Mouse (Mus musculus) T-helper 2 cell (primary cell): ENCODE results near the gene Hoxb7.

Source experiments
- in situ Hi-C: fragments of 300-600 bp; cut with MboI, MseI; formaldehyde crosslinking; loops from one replicate; pipeline ENCODE4 v1.15.1; 2025; ENCODE audit warnings: high pct_unique_total_duplicates

The Hoxb7 gene

GRCm38 (mm10) chr11:96313806-96314428 lies 27.5 kb downstream of the Hoxb7 start:
- in situ Hi-C loops: no loop called here

DNA sequence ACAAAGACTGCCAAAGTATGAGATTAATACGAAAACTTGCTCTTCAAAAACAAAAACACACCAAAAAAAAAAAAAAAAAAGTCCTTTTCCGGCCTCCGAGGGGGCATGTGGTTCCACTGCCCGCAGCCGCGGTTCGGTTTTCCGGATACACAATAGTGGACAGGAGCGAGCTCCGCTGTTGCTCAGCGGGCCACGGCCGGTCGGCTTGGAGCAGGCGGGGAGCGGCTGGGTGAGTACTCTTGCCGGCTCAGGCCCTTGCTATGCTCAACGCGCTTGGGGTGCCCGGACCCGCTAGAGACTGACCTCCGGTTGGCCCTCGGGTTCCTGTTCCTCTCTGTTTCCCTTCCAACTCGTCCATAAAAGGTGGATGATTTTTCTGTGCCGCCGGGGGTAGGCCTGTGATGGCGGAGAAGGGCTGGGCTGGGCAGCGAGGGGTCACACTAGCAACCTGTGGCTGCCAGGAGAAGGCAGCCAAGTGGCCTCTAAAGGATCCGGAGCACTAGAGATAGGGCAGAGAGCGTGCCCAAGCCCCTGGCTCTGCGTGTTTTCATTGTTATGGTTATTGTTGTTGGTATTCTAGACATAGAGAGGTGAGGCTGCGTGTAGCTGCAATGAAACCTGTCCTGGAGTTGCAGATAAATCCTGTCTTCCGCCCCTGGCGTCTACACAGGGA lies 28.4 kb downstream of the Hoxb7 start:
- in situ Hi-C loops: no loop called here

GRCm38 (mm10) chr11:96315344-96315681 lies 28.9 kb downstream of the Hoxb7 start:
- in situ Hi-C loops: no loop called here

DNA sequence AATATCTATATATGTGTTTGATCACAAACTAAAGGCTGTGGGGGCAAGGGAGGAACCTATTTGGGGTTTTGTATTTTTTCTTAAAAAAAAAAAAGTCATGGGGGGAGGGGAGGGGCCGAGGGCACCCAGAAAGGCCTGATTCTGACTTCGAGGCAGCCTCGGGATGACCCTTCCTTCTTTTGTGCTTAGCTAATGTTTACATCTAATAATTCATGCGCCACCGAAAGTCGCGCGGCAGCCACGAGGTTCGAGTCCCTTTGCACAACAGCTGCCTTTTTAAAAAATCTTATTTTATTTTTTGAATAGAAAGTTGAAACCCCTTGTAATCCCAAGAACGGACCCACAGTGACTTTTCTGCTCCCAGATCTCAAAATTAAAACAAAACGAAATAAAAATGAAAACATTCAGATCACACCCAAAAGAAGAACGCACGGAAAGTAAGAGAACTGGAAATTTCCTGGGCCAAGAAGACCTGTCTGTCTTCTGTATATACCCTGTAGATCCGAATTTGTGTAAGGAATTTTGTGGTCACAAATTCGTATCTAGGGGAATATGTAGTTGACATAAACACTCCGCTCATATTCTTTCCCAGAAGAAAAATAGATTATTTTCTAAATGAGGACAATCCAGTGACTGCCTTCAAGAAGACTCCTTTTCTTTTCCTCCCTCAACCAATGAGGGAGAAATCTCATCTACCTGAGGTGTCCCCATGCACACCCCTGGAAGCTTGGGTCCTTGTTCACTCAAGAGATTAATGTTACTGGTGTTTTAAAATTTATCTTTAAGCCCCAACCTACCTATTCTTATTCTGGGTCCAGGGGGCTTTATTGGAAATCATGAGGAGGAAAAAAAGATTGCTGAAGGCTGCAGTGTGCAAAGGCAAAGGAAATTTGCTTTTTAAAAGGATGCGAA lies 30.5 kb downstream of the Hoxb7 start:
- in situ Hi-C loops: no loop called here

- in situ Hi-C loops: no loop called here
These were observed 31.4 kb downstream of the Hoxb7 start, which contains the start of gene Hoxb4 for GRCm38 (mm10) chr11:96317608-96318367. Gene Hoxb4, plus strand, starts transcription at chr11:96318267.

- in situ Hi-C loops: no loop called here
These were observed 32.1 kb downstream of the Hoxb7 start for GRCm38 (mm10) chr11:96318368-96319070.

GRCm38 (mm10) chr11:96319071-96319902 lies 32.9 kb downstream of the Hoxb7 start:
- in situ Hi-C loops: no loop called here

- in situ Hi-C loops: no loop called here
These were observed 33.5 kb downstream of the Hoxb7 start for GRCm38 (mm10) chr11:96319910-96320309.

DNA sequence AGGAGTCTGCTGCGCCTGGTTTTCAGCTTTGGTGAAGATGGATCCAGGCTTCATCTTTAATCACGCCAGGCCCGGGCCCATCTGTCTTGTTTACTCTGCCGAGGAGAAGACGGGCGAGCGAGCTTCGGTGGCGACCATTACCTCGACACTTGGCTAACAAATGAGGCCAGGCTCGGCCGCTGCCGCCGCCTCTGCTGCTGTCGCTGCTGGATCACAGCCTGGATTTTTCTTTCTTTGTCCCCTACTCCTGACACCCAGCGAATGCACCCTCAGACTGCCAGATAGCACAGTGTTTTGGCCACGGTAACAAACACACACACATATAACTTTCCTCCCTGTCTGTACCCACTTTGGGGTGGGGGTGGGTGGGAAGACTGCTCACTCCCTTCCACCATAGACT lies 34.3 kb downstream of the Hoxb7 start:
- in situ Hi-C loops: no loop called here

GRCm38 (mm10) chr11:96321846-96322245 lies 35.4 kb downstream of the Hoxb7 start:
- in situ Hi-C loops: no loop called here

GRCm38 (mm10) chr11:96322738-96323137 lies 36.3 kb downstream of the Hoxb7 start:
- in situ Hi-C loops: no loop called here

- in situ Hi-C loops: no loop called here
These were observed 36.7 kb downstream of the Hoxb7 start, which contains the start of gene Hoxb3 for GRCm38 (mm10) chr11:96323154-96323553. Gene Hoxb3, plus strand, starts transcription at chr11:96323326.

- in situ Hi-C loops: no loop called here
These were observed 37.7 kb downstream of the Hoxb7 start for GRCm38 (mm10) chr11:96324125-96324524.

DNA sequence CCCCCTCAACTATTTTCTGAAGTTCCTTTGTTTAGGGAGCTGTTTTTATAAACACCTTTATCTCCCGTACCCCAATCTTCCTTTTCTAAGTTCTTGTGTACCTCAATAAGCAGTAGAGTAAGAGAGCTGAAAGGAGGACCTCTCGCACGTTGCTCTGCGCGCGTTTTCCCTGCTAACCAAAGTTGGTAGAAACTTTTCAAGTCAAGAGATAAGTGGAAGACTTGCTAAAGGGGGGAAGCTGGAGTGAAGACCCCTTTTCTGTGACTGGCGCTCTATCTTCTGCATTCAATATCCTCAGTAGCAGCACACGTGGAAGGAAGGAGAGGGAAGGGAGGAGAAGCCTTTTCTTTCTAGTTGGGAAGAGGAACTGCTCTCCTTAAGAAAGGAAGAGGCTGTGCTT lies 38.5 kb downstream of the Hoxb7 start:
- in situ Hi-C loops: no loop called here

DNA sequence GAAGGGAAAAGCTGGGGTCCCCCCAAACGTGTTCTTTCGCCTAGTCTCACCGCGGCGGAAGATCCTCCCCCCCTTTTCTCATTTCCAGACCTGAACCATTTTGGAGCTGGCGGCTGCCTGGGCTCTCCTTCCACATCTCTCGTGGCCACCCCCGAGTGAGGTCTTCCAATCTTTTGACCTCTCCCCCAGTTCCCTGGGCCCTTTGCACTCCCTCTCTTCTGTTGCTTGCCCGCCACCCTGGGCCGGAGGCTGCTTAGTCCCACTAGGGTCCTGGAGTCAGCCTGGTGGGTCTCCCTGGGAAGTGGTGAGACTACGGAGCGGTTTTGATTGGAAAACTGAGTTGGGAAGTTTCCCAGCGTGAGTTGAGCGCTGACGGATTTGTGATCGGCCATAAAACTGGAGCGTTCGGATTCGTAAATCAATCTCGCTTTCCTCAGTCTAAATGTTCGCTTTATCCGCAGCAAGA lies 39.4 kb downstream of the Hoxb7 start:
- in situ Hi-C loops: no loop called here

DNA sequence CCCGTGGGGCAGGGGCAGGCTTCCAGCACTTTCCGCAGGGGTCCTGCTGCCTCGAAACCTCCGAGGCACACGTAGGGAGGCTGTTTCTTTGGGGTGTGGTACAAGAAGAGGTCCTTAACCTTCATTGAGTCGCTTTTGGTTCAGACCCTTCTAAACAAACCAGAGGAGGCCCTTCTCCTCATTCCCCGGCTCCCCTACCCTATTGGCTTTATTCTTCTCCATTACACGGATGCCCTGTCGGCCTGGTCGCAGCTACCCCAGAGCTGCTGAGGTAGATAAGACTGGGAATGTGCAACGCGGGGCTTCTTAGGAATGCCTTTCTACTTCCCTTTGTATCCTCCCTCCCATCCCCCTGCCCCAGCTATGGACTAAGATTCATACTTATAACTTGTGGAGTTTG lies 40.3 kb downstream of the Hoxb7 start:
- in situ Hi-C loops: no loop called here

DNA sequence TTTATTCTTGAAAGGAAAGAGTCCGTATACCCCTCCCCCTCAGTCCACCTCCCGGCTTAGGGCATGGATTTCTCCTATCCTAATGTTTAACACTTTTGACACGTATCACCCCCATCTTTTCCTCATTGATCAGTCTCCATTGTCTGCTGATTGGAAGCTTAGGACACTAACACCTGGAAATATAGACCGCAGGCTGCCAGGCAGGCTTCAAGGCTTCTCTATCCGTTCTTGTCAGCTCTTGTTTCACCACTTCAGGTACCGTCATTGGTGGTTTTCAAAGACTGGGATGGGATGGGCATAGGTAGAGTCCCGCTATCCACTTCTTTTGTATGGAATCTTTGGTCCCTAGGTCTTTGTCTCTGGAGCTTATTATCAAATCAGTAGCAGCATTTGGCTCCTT lies 40.7 kb downstream of the Hoxb7 start:
- in situ Hi-C loops: no loop called here

GRCm38 (mm10) chr11:96327750-96328149 lies 41.3 kb downstream of the Hoxb7 start:
- in situ Hi-C loops: no loop called here

DNA sequence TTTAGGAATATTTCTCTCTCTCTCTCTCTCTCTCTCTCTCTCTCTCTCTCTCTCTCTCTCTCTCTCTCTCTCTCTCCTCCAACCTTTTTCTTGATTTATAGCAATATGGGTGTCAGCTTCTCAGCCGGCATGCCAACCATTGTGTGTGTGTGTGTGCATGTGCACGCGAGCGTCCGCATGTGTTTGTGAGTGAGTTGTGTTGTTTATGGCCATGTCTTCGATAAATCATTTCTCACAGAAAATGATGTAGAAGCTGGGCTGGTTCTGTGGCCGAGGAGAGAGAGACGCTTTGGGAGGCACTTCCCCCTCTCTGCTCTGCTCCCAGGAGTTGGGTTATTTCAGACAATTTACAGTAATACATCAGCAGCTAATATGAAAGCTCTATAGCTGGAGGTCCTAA lies 42.2 kb downstream of the Hoxb7 start:
- in situ Hi-C loops: no loop called here

DNA sequence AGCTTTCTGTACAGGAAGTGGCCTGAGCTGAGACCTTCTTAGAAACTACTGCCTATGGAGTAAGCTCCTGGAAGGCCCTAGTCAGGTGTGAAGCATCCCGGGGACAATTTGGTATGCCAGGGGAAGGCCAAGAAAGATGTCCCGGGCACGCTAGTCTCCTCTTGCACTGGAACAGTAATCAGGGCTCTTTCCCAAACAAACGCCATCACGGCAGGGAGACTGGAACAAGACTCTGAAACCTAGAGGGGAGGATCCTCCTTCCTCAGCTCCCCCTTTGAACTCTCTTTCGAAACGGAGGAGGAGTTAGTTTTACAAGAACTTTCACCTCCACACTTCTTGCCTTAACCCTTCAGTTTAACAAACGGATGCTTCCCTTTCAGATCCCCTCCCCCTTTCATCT lies 45.7 kb downstream of the Hoxb7 start:
- in situ Hi-C loops: no loop called here
